Comparison of ENCODE assay signal across 10 mouse cellular contexts in the genomic region with DNA sequence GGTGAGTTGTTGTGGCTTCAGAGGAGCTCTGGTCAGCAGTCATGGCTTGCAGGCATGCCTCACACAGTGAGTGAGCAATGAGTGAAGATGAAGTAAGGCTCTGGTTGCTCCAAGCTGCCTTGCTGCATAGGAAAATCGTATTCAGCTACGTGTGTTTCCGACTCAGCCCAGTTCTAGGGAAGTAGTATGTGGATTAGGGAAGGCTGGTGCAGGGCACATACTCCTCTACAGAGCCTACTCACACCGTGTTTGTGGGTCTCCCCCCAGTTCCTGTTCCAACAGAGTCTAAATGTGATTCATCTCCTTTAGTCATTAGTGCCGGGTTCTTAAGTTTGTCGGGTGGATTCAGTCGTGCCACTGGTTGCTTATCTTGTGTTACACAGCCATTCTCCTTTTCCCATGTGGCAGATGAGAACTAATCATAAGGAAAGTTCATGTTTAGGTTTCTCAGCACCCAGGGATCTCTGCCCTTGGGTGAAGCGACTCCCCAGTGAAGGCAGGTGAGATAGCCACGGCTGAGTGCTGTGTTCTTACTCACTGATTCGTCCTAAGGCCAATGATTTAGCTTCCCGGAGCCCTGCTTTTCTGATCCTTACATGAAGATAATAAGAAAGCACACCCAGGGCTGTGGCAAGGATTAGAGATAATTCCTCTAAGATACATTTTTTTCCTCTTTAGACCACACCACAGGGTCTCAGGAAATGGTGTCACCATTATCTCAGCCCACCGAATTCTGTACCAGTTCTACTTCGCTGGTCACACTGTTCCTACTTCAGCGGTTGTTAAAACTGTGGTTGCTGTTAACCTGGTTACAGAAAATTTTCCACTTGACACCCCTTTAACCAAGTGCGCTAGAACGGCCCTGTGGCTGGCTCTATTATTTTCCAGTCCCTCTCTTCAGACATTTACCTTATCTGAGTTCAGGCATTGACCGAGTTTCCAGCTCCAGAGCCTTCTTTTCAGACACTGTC.
A peak's percentile ranks its signal among the peaks of the same experiment; 100 is the strongest.
DNase-seq lines count a peak whose midpoint lies in the region; ATAC-seq and TF ChIP-seq lines count a peak whose summit lies in the region.
"Had no signal": no experiment of that assay in that cellular context is flagged by ENCODE, and none has a peak within 500 bp of the region (broad histone marks: within the 10 kb centered on the region; RNA-seq: fewer than 3 reads in every experiment).

No protein-coding gene starts in this region.

- no peaks in the 10 kb centered on the region for H3K27me3 ChIP-seq in heart, embryonic 14.5 days (ENCODE audit: control insufficient read depth, insufficient read depth, low read length)
- no peaks in the 10 kb centered on the region for H3K27me3 ChIP-seq in liver, embryonic 13.5 days
- H3K27me3 ChIP-seq in hindbrain, embryonic 12.5 days: peaks cover 35% of the 10 kb centered on the region

- peaks cover 34 to 79% of the 10 kb centered on the region in 2 experiments for H3K4me1 ChIP-seq in heart, embryonic 14.5 days (ENCODE audit: control insufficient read depth in 2 of 2, insufficient read depth in 2 of 2, low read length in 2 of 2)
- peaks cover 11% of the 10 kb centered on the region for H3K4me1 ChIP-seq in bone marrow, adult 2 months (ENCODE audit: control insufficient read depth, insufficient read depth, low read length)
- H3K4me1 ChIP-seq in liver, embryonic 13.5 days (replicated peaks): peaks cover 50% of the 10 kb centered on the region
- 0 out of 2 replicates have a peak, but pooled peaks cover 5% of the 10 kb centered on the region for H3K4me1 ChIP-seq in hindbrain, embryonic 12.5 days

- H3K27ac ChIP-seq in heart, embryonic 14.5 days (replicated peaks in 1 of 2; ENCODE audit: control insufficient read depth in 1 of 2, insufficient read depth in 1 of 2, low read depth in 2 of 2, low read length in 2 of 2): peak overlapping the region; percentile 4 to 57; a peak in 3 of 4 replicates
- peak overlapping the region; percentile 39; the same call in 1 of the 2 replicates for H3K27ac ChIP-seq in bone marrow, adult 2 months (ENCODE audit: control insufficient read depth, insufficient read depth, low read depth, low read length, poor library complexity)
- H3K27ac ChIP-seq in liver, embryonic 13.5 days: no peak overlapping the region
- H3K27ac ChIP-seq in hindbrain, embryonic 12.5 days: no peak overlapping the region

- peak overlapping the region; percentile 27; the same call in 1 of the 2 replicates for H3K4me2 ChIP-seq in heart, embryonic 14.5 days (ENCODE audit: low read length)
- peak overlapping the region; percentile 33; the same call in 1 of the 2 replicates for H3K4me2 ChIP-seq in liver, embryonic 13.5 days
- H3K4me2 ChIP-seq in hindbrain, embryonic 12.5 days (replicated peaks): no peak overlapping the region

- 0 out of 2 replicates have a peak, but pooled peaks cover 8% of the 10 kb centered on the region for H3K36me3 ChIP-seq in heart, embryonic 14.5 days (ENCODE audit: control insufficient read depth, insufficient read depth, low read length)
- H3K36me3 ChIP-seq in liver, embryonic 13.5 days: no peaks in the 10 kb centered on the region
- no peaks in the 10 kb centered on the region for H3K36me3 ChIP-seq in hindbrain, embryonic 12.5 days

- peak overlapping the region; percentile 21; the same call in 1 of the 2 replicates for H3K9ac ChIP-seq in heart, embryonic 14.5 days (ENCODE audit: low read length)
- no peak overlapping the region for H3K9ac ChIP-seq in liver, embryonic 13.5 days
- no peak overlapping the region for H3K9ac ChIP-seq in hindbrain, embryonic 12.5 days

- TF ChIP-seq CTCF in bone marrow, adult 2 months (IDR thresholded peaks at IDR 0.05; ENCODE audit: control insufficient read depth, insufficient read depth, low read length): no peak

- no peaks in the 10 kb centered on the region for H3K9me3 ChIP-seq in heart, embryonic 14.5 days (ENCODE audit: control insufficient read depth, low read length)
- no peaks in the 10 kb centered on the region for H3K9me3 ChIP-seq in liver, embryonic 13.5 days (replicated peaks)
- H3K9me3 ChIP-seq in hindbrain, embryonic 12.5 days (replicated peaks): peaks cover 10% of the 10 kb centered on the region

- no peak overlapping the region for H3K4me3 ChIP-seq in heart, embryonic 14.5 days (ENCODE audit: control insufficient read depth in 1 of 2, insufficient read depth in 1 of 2, low read depth in 1 of 2, low read length in 2 of 2)
- H3K4me3 ChIP-seq in bone marrow, adult 2 months (replicated peaks; ENCODE audit: control insufficient read depth, low read depth, low read length): no peak overlapping the region
- H3K4me3 ChIP-seq in liver, embryonic 13.5 days (replicated peaks): no peak overlapping the region
- no peak overlapping the region for H3K4me3 ChIP-seq in hindbrain, embryonic 12.5 days

- no peak for DNase-seq in heart, postnatal 4 days
- DNase-seq in 416B (ENCODE audit: low read depth): peak; percentile 3
- no peak for DNase-seq in liver, embryonic 13.5 days
- no peak for DNase-seq in adrenal gland, postnatal 10 days
- DNase-seq in cerebellum, postnatal 36 days: no peak
- DNase-seq: cerebellum, adult 8-10 months; retina, postnatal 1 day had no signal

- TF ChIP-seq POLR2A in bone marrow, adult 2 months (IDR thresholded peaks at IDR 0.05; ENCODE audit: borderline replicate concordance, control insufficient read depth, low read depth, low read length): no peak

- no peak for ATAC-seq in heart, embryonic 14.5 days (ENCODE audit: insufficient number of reproducible peaks, insufficient read depth, low FRiP score, low read depth)
- no peak for ATAC-seq in liver, embryonic 13.5 days (ENCODE audit: low read depth)
- no peak for ATAC-seq in hindbrain, embryonic 12.5 days (ENCODE audit: low FRiP score)

- WGBS in heart, embryonic 14.5 days: 51% methylated on average over 17 of the region's 17 CpGs
- WGBS in bone marrow, adult 2 months: 21% methylated on average over 17 of the region's 17 CpGs
- WGBS in liver, embryonic 13.5 days (ENCODE audit: insufficient replicate concordance): 19% methylated on average over 17 of the region's 17 CpGs
- WGBS in hindbrain, embryonic 12.5 days: 83% methylated on average over 17 of the region's 17 CpGs

Comparison
In these comparisons a context has a peak if more than half of its experiments do, and no peak if none do; other contexts are left out.
1. H3K27ac ChIP-seq: peak in heart, embryonic 14.5 days (2 of 2) and bone marrow, adult 2 months (single experiment); none in liver, embryonic 13.5 days (single experiment) and hindbrain, embryonic 12.5 days (single experiment).